Mouse (Mus musculus) forebrain, postnatal 0 days (tissue): ENCODE measurements around the gene Pdzk1. TPM values are rescaled to one million over a fixed set of nuclear protein-coding genes. Genes with fewer than 3 reads are reported as not detected.

Experiments
- ATAC-seq: fragments of 200-750 bp; cut with Nextera tagmentation; 2 replicates; pipeline ENCODE4 v1.8.0; 2017; ENCODE audit warnings: mild to moderate bottlenecking, moderate library complexity
- DNase-seq: peaks from one replicate; pipeline ENCODE4 v3.0.0-alpha.2; 2015
- H3K27ac ChIP-seq: fragments of 300-500 bp; sonication (generic); 2 replicates; pipeline ENCODE4 v1.5.1; 2014; ENCODE audit warnings: low read depth, mild to moderate bottlenecking, antibody characterized with exemption, low read length, moderate library complexity, mixed read lengths
- H3K27me3 ChIP-seq: fragments of 300-500 bp; sonication (generic); 2 replicates; pipeline ENCODE4 v1.6.1; 2014; ENCODE audit warnings: mild to moderate bottlenecking, low read length, mixed read lengths; ENCODE audit not compliant: insufficient read depth
- H3K36me3 ChIP-seq: fragments of 300-500 bp; sonication (generic); 2 replicates; pipeline ENCODE4 v1.6.1; 2014; ENCODE audit warnings: mild to moderate bottlenecking, moderate library complexity; ENCODE audit not compliant: insufficient read depth
- H3K4me1 ChIP-seq: fragments of 300-500 bp; sonication (generic); 2 replicates; pipeline ENCODE4 v1.6.1; 2014; ENCODE audit warnings: antibody characterized with exemption; ENCODE audit not compliant: insufficient read depth
- H3K4me2 ChIP-seq: fragments of 300-500 bp; sonication (generic); 2 replicates; pipeline ENCODE4 v1.6.1; 2014; ENCODE audit warnings: low read depth, mild to moderate bottlenecking, moderate library complexity
- H3K4me3 ChIP-seq: fragments of 300-500 bp; sonication (generic); 2 replicates; pipeline ENCODE4 v1.5.1; 2014; ENCODE audit warnings: low read depth, low read length, mixed read lengths
- H3K9ac ChIP-seq: fragments of 300-500 bp; sonication (generic); 2 replicates; pipeline ENCODE4 v1.6.1; 2014; ENCODE audit warnings: mild to moderate bottlenecking
- H3K9me3 ChIP-seq: fragments of 300-500 bp; sonication (generic); 2 replicates; pipeline ENCODE4 v1.6.1; 2016; ENCODE audit warnings: low read length
- CTCF ChIP-seq: sonication (generic); IDR thresholded peaks from 2 replicates; pipeline ENCODE4 v1.5.1; 2016; ENCODE audit warnings: antibody characterized with exemption, control low read depth, low read depth
- WGBS: fragments of 180-500 bp; shearing (Covaris S2); extraction: QIAGEN DNeasy Blood & Tissue Kit; methylation state at CpG from one replicate; pipeline ENCODE4 v1.1.7; 2014; 5-methylcytosine and 5-hydroxymethylcytosine counted together
- polyA plus RNA-seq: library from polyadenylated mRNA; unstranded; fragments of >200 nt; fragmentation: Nextera tagmentation; extraction: Ambion mirVana; gene quantifications from 2 replicates; pipeline ENCODE4 v1.2.1, GENCODE M21; 2015
- total RNA-seq: library from RNA; depleted of rRNA; stranded (reverse); fragments of >200 nt; gene quantifications from 2 replicates; pipeline ENCODE4 v1.2.3, GENCODE M21; 2014

Gene Pdzk1
- total and polyA plus RNA-seq, 2 experiments from 2014 or later, result 0.19 TPM; not detected in 1

- no peak overlapping the region for H3K4me3 ChIP-seq
- no peak for TF ChIP-seq CTCF
- no peak for DNase-seq
- H3K36me3 ChIP-seq, result peaks cover 56% of the 10 kb centered on the region
- H3K4me2 ChIP-seq, result no peak overlapping the region
- no peaks in the 10 kb centered on the region for H3K27me3 ChIP-seq
- no peak for ATAC-seq
- 94% methylated on average over 8 of the region's 8 CpGs for WGBS
- H3K4me1 ChIP-seq, result no peaks in the 10 kb centered on the region
- no peak overlapping the region for H3K27ac ChIP-seq
- H3K9ac ChIP-seq, result no peak overlapping the region
- no peaks in the 10 kb centered on the region for H3K9me3 ChIP-seq
Observed at GRCm38 (mm10) chr3:96868566-96868965, 39.5 kb downstream of the Pdzk1 start.

- no peak overlapping the region for H3K4me2 ChIP-seq
- WGBS, result 95% methylated on average over 7 of the region's 7 CpGs
- TF ChIP-seq CTCF, result no peak
- ATAC-seq (no peak), DNase-seq (no peak)
- H3K27ac ChIP-seq, result no peak overlapping the region
- H3K36me3 ChIP-seq, result peaks cover 60% of the 10 kb centered on the region
- H3K27me3 ChIP-seq, result no peaks in the 10 kb centered on the region
- H3K9ac ChIP-seq, result no peak overlapping the region
- H3K9me3 ChIP-seq, result no peaks in the 10 kb centered on the region
- no peak overlapping the region for H3K4me3 ChIP-seq
- H3K4me1 ChIP-seq, result no peaks in the 10 kb centered on the region
Observed at GRCm38 (mm10) chr3:96869091-96869490, 40.0 kb downstream of the Pdzk1 start.

- ATAC-seq, result no peak
- no peak for DNase-seq
- Histone ChIP-seq H3K9ac (no peak overlapping the region), H3K4me1 (no peaks in the 10 kb centered on the region), H3K9me3 (no peaks in the 10 kb centered on the region), H3K4me3 (no peak overlapping the region), H3K4me2 (no peak overlapping the region), H3K27ac (no peak overlapping the region), H3K36me3 (peaks cover 70% of the 10 kb centered on the region), H3K27me3 (no peaks in the 10 kb centered on the region)
- TF ChIP-seq CTCF, result no peak
- WGBS, result 97% methylated on average over 2 of the region's 2 CpGs
Observed at GRCm38 (mm10) chr3:96870270-96870669, 41.2 kb downstream of the Pdzk1 start.

- Histone ChIP-seq H3K9me3 (no peaks in the 10 kb centered on the region), H3K4me2 (no peak overlapping the region), H3K4me3 (no peak overlapping the region), H3K27me3 (no peaks in the 10 kb centered on the region), H3K4me1 (no peaks in the 10 kb centered on the region), H3K27ac (no peak overlapping the region), H3K9ac (no peak overlapping the region), H3K36me3 (peaks cover 75% of the 10 kb centered on the region)
- DNase-seq, result no peak
- no peak for ATAC-seq
- TF ChIP-seq CTCF, result no peak
- WGBS, result 89% methylated on average over 8 of the region's 8 CpGs
Observed at GRCm38 (mm10) chr3:96871070-96871469, 42.0 kb downstream of the Pdzk1 start.

- Histone ChIP-seq H3K36me3 (peaks cover 80% of the 10 kb centered on the region), H3K4me3 (no peak overlapping the region), H3K4me2 (no peak overlapping the region), H3K4me1 (no peaks in the 10 kb centered on the region), H3K9ac (no peak overlapping the region), H3K9me3 (no peaks in the 10 kb centered on the region), H3K27ac (no peak overlapping the region), H3K27me3 (no peaks in the 10 kb centered on the region)
- WGBS, result 93% methylated on average over 8 of the region's 8 CpGs
- ATAC-seq (no peak), DNase-seq (no peak)
- TF ChIP-seq CTCF, result no peak
Observed at GRCm38 (mm10) chr3:96872501-96872900, 43.4 kb downstream of the Pdzk1 start.

- Histone ChIP-seq H3K9ac (no peak overlapping the region), H3K9me3 (no peaks in the 10 kb centered on the region), H3K4me3 (no peak overlapping the region), H3K4me2 (no peak overlapping the region), H3K27me3 (no peaks in the 10 kb centered on the region), H3K4me1 (no peaks in the 10 kb centered on the region), H3K36me3 (peaks cover 68% of the 10 kb centered on the region), H3K27ac (no peak overlapping the region)
- no peak for ATAC-seq
- TF ChIP-seq CTCF, result no peak
- 89% methylated on average over 7 of the region's 7 CpGs for WGBS
- no peak for DNase-seq
Observed at GRCm38 (mm10) chr3:96874808-96875571, 45.9 kb downstream of the Pdzk1 start.

- DNase-seq (no peak), ATAC-seq (no peak)
- no peaks in the 10 kb centered on the region for H3K9me3 ChIP-seq
- H3K27ac ChIP-seq, result no peak overlapping the region
- no peak overlapping the region for H3K4me3 ChIP-seq
- WGBS, result 93% methylated on average over 9 of the region's 9 CpGs
- no peak overlapping the region for H3K4me2 ChIP-seq
- peaks cover 61% of the 10 kb centered on the region for H3K36me3 ChIP-seq
- H3K4me1 ChIP-seq, result no peaks in the 10 kb centered on the region
- no peaks in the 10 kb centered on the region for H3K27me3 ChIP-seq
- TF ChIP-seq CTCF, result no peak
- H3K9ac ChIP-seq, result no peak overlapping the region
Observed at GRCm38 (mm10) chr3:96879536-96879935, 50.5 kb downstream of the Pdzk1 start.
